Mouse (Mus musculus): ENCODE measurements at regions not wholly inside any gene's neighbourhood (a gene's known extent, or its start where the extent isn't known, plus 50 kb on each side); places are given as distances from the start of the nearest gene placed in this dataset.

GRCm38 (mm10) chr5:118815783-118816182 lies 255.3 kb downstream of the Med13l start:
- in situ Hi-C loops (cut with MboI; ENCODE audit: low pct_unique_long_range_greater_than_20kb in 1 of 2, low sequenced_read_pairs in 2 of 2, unreplicated experiment in 1 of 2): loop anchor here in 1 of 2 experiments (5.0 kb wide), 1 partner anchor 33 kb away; no protein-coding TSS in a partner anchor

- in situ Hi-C loops (cut with MboI; ENCODE audit: low pct_unique_long_range_greater_than_20kb in 1 of 2, low sequenced_read_pairs in 2 of 2, unreplicated experiment in 1 of 2): loop anchor here in 1 of 2 experiments (5.0 kb wide), 1 partner anchor 36 kb away; no protein-coding TSS in a partner anchor
Measured at GRCm38 (mm10) chr5:118818294-118818693, 257.8 kb downstream of the Med13l start.

GRCm38 (mm10) chr5:118824791-118825190 lies 264.3 kb downstream of the Med13l start:
- in situ Hi-C loops (cut with MboI; ENCODE audit: low pct_unique_long_range_greater_than_20kb in 1 of 2, low sequenced_read_pairs in 2 of 2, unreplicated experiment in 1 of 2): no loop called here

GRCm38 (mm10) chr5:118829031-118829698 lies 268.7 kb downstream of the Med13l start:
- in situ Hi-C loops (cut with MboI; ENCODE audit: low pct_unique_long_range_greater_than_20kb in 1 of 2, low sequenced_read_pairs in 2 of 2, unreplicated experiment in 1 of 2): no loop called here

- in situ Hi-C loops (cut with MboI; ENCODE audit: low pct_unique_long_range_greater_than_20kb in 1 of 2, low sequenced_read_pairs in 2 of 2, unreplicated experiment in 1 of 2): no loop called here
Measured at GRCm38 (mm10) chr5:118832701-118833100, 272.2 kb downstream of the Med13l start.

- in situ Hi-C loops (cut with MboI; ENCODE audit: low pct_unique_long_range_greater_than_20kb in 1 of 2, low sequenced_read_pairs in 2 of 2, unreplicated experiment in 1 of 2): no loop called here
Measured at GRCm38 (mm10) chr5:118834129-118834528, 273.6 kb downstream of the Med13l start.

GRCm38 (mm10) chr5:118837001-118837400 lies 276.5 kb downstream of the Med13l start:
- in situ Hi-C loops (cut with MboI; ENCODE audit: low pct_unique_long_range_greater_than_20kb in 1 of 2, low sequenced_read_pairs in 2 of 2, unreplicated experiment in 1 of 2): no loop called here

- in situ Hi-C loops (cut with MboI; ENCODE audit: low pct_unique_long_range_greater_than_20kb in 1 of 2, low sequenced_read_pairs in 2 of 2, unreplicated experiment in 1 of 2): no loop called here
Measured at GRCm38 (mm10) chr5:118838421-118838820, 277.9 kb downstream of the Med13l start.

- in situ Hi-C loops (cut with MboI; ENCODE audit: low pct_unique_long_range_greater_than_20kb in 1 of 2, low sequenced_read_pairs in 2 of 2, unreplicated experiment in 1 of 2): no loop called here
Measured at GRCm38 (mm10) chr5:118839916-118840315, 279.4 kb downstream of the Med13l start.

GRCm38 (mm10) chr5:118841210-118842016 lies 280.9 kb downstream of the Med13l start:
- in situ Hi-C loops (cut with MboI; ENCODE audit: low pct_unique_long_range_greater_than_20kb in 1 of 2, low sequenced_read_pairs in 2 of 2, unreplicated experiment in 1 of 2): no loop called here

- in situ Hi-C loops (cut with MboI; ENCODE audit: low pct_unique_long_range_greater_than_20kb in 1 of 2, low sequenced_read_pairs in 2 of 2, unreplicated experiment in 1 of 2): no loop called here
Measured at GRCm38 (mm10) chr5:118842017-118842396, 281.5 kb downstream of the Med13l start.

- in situ Hi-C loops (cut with MboI; ENCODE audit: low pct_unique_long_range_greater_than_20kb in 1 of 2, low sequenced_read_pairs in 2 of 2, unreplicated experiment in 1 of 2): no loop called here
Measured at GRCm38 (mm10) chr5:118857001-118857400, 296.5 kb downstream of the Med13l start.

GRCm38 (mm10) chr5:118861143-118861847 lies 300.8 kb downstream of the Med13l start:
- in situ Hi-C loops (cut with MboI; ENCODE audit: low pct_unique_long_range_greater_than_20kb in 1 of 2, low sequenced_read_pairs in 2 of 2, unreplicated experiment in 1 of 2): no loop called here

- in situ Hi-C loops (cut with MboI; ENCODE audit: low pct_unique_long_range_greater_than_20kb in 1 of 2, low sequenced_read_pairs in 2 of 2, unreplicated experiment in 1 of 2): no loop called here
Measured at GRCm38 (mm10) chr5:118867511-118867910, 307.0 kb downstream of the Med13l start.

GRCm38 (mm10) chr5:118869330-118869729 lies 308.9 kb downstream of the Med13l start:
- in situ Hi-C loops (cut with MboI; ENCODE audit: low pct_unique_long_range_greater_than_20kb in 1 of 2, low sequenced_read_pairs in 2 of 2, unreplicated experiment in 1 of 2): no loop called here

- in situ Hi-C loops (cut with MboI; ENCODE audit: low pct_unique_long_range_greater_than_20kb in 1 of 2, low sequenced_read_pairs in 2 of 2, unreplicated experiment in 1 of 2): no loop called here
Measured at GRCm38 (mm10) chr5:118873871-118874270, 313.4 kb downstream of the Med13l start.

- in situ Hi-C loops (cut with MboI; ENCODE audit: low pct_unique_long_range_greater_than_20kb in 1 of 2, low sequenced_read_pairs in 2 of 2, unreplicated experiment in 1 of 2): loop anchor here (25.0 kb wide), 1 partner anchor 812 kb away; no protein-coding TSS in a partner anchor
Measured at GRCm38 (mm10) chr5:118875096-118875637, 314.7 kb downstream of the Med13l start.

- in situ Hi-C loops (cut with MboI; ENCODE audit: low pct_unique_long_range_greater_than_20kb in 1 of 2, low sequenced_read_pairs in 2 of 2, unreplicated experiment in 1 of 2): loop anchor here (25.0 kb wide), 1 partner anchor 811 kb away; no protein-coding TSS in a partner anchor
Measured at GRCm38 (mm10) chr5:118876586-118877312, 316.3 kb downstream of the Med13l start.
